Mouse (Mus musculus): Measurements from ENCODE around the gene Rnf216. TPM values are rescaled to one million over a fixed set of nuclear protein-coding genes. Genes with fewer than 3 reads are reported as not detected.

Rnf216 gene
- polyA plus RNA-seq, 1 experiment from 2014 or later, result 34.9 TPM

DNA sequence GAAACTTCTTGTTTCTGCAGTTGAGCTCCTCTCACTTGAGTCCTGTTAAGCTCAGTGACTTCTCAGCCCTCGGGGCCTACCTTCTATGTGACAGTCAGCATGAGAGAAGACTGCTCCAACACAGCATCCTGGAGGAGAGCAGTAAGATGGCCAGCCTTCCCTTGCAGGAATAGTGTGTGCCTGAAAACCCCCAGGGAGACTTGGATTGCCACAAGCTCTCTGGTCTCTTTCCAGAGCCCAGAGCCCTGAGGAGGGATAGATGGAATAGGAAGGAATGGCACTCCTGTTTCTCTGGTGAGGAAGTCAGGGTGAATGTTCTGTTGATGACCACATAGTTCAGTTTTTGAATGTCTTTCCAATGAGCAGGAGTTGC, 63.8 kb downstream of the Rnf216 start:
- H3K4me1 ChIP-seq (replicated peaks), result peaks cover 32% of the 10 kb centered on the region
- no peak overlapping the region for H3K4me3 ChIP-seq (replicated peaks)
- 72% methylated on average over 1 of the region's 1 CpGs for WGBS
- ATAC-seq, result no peak
- H3K36me3 ChIP-seq, result peaks cover 6% of the 10 kb centered on the region; the same call in 1 of the 2 replicates
- no peaks in the 10 kb centered on the region for H3K27me3 ChIP-seq (replicated peaks)
- H3K9me3 ChIP-seq, result no peaks in the 10 kb centered on the region
- H3K27ac ChIP-seq, result peak overlapping the region; percentile 86
- H3K9ac ChIP-seq, result no peak overlapping the region
- no peak overlapping the region for H3K4me2 ChIP-seq (replicated peaks)

DNA sequence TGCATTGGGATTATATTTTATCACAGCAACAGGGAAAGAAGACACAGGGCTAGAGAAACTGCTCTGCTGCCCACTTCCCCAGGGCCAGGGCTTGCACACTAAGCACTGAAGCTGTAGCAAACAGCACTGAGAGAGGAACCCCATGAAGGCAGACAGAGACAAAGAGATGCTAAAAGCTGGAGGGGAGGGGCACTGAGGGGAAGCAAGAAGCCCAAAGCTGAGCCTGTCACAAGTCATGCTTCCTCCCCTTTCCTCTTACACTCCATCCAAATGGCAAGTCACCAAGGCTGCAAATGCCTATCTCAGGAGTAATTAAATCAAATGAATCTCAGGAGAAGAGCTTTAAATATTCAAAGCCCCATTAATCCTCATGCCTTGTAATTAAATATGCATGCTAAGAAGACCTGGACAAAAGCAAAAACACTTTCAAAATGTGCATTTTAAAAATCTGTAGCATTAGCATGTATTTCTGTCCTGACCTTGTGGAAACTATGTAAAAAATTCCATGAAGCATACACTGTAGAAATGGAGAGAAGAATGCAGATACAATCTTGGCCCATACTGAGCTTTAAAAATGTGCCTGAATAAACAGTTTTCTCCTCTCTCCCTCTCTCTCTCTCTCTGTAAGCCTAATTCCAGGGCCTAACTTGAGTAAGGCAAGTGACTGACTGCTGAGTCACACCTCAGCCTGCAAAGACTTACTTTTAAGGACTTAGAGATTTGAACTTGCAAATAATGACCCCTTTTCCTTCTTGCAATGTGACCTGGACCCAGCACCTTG, 64.4 kb downstream of the Rnf216 start:
- Histone ChIP-seq H3K4me2 (replicated peaks) (no peak overlapping the region), H3K27me3 (replicated peaks) (no peaks in the 10 kb centered on the region), H3K4me1 (replicated peaks) (peaks cover 27% of the 10 kb centered on the region), H3K9ac (no peak overlapping the region), H3K9me3 (no peaks in the 10 kb centered on the region), H3K27ac (peak overlapping the region; percentile 86), H3K36me3 (peaks cover 6% of the 10 kb centered on the region; the same call in 1 of the 2 replicates), H3K4me3 (replicated peaks) (no peak overlapping the region)
- ATAC-seq, result peak; percentile 74; the same call in 1 of the 2 replicates

DNA sequence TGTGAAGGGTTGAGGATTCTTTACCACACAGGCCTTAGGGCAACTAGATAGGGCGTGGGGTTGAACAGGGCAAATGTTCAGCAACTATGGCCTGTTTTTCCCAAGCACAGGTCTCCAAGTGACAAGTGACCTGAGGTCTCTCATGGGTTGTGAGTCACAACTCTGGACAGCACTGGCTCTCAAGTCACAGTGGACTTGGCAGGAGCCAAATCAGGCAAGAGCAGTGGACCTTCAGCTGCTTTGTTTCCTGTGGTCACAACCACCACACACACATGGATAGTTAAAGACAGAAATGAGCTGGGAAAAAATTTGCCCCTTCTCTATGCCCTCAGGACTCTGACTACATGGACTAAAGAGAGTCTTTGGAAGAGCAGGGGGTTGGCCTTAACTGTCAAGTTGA, 65.2 kb downstream of the Rnf216 start:
- Histone ChIP-seq H3K27me3 (replicated peaks) (no peaks in the 10 kb centered on the region), H3K36me3 (peaks cover 8% of the 10 kb centered on the region; the same call in 1 of the 2 replicates), H3K9ac (no peak overlapping the region), H3K9me3 (no peaks in the 10 kb centered on the region), H3K4me3 (replicated peaks) (no peak overlapping the region), H3K4me1 (replicated peaks) (peaks cover 22% of the 10 kb centered on the region), H3K27ac (peak overlapping the region; percentile 46), H3K4me2 (replicated peaks) (no peak overlapping the region)
- 92% methylated on average over 1 of the region's 1 CpGs for WGBS
- ATAC-seq, result no peak

GRCm38 (mm10) chr5:143043902-143044301, 68.9 kb downstream of the Rnf216 start:
- ATAC-seq, result no peak
- Histone ChIP-seq H3K27ac (no peak overlapping the region), H3K27me3 (replicated peaks) (no peaks in the 10 kb centered on the region), H3K9ac (no peak overlapping the region), H3K4me2 (replicated peaks) (no peak overlapping the region), H3K9me3 (no peaks in the 10 kb centered on the region), H3K4me1 (replicated peaks) (peaks cover 10% of the 10 kb centered on the region), H3K4me3 (replicated peaks) (no peak overlapping the region), H3K36me3 (peaks cover 8% of the 10 kb centered on the region; the same call in 1 of the 2 replicates)
- 73% methylated on average over 2 of the region's 2 CpGs for WGBS

DNA sequence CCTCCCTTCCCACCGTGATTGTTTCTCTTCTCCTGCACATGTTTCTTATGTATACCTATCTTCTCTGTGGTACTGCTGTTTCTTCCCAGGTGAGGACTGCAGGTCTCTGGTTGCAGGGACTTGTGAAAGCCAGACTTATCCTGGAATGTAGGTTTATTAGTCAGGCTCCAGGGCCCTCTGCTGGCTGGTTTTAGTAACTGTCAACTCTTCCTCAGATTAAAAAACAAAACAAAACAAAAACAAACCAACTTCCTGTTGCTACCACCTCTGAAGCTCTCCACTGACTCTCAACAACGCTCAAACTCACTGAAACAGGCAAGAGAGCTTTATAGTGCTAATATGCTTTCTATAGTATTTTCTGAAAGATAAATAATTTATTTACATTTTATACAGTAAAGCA, 69.5 kb downstream of the Rnf216 start:
- Histone ChIP-seq H3K27ac (no peak overlapping the region), H3K4me2 (replicated peaks) (no peak overlapping the region), H3K9me3 (no peaks in the 10 kb centered on the region), H3K9ac (no peak overlapping the region), H3K36me3 (peaks cover 8% of the 10 kb centered on the region; the same call in 1 of the 2 replicates), H3K27me3 (replicated peaks) (no peaks in the 10 kb centered on the region), H3K4me1 (replicated peaks) (0 out of 2 replicates have a peak, but pooled peaks cover 7% of the 10 kb centered on the region), H3K4me3 (replicated peaks) (no peak overlapping the region)
- 78% methylated on average over 2 of the region's 2 CpGs for WGBS
- no peak for ATAC-seq

DNA sequence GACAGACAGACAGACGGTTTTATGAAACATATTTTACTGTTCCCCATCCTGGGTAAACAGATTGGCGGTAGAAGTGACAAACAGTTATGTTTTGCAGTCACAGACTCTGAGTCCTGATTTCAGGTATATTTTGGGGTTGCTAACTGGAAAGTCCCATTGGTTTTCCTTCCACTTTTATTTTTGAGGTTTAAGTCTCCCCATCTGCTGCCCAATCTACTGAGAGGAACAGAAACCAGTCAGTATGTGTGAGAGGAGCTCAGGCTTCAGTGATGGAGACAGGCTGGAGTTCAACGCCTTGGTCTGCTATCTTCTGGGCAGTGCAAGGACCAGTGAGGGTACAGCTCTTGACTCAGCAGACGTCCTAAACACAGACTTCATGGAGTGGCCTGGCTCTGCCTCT, 74.0 kb downstream of the Rnf216 start:
- Histone ChIP-seq H3K4me3 (replicated peaks) (no peak overlapping the region), H3K36me3 (0 out of 2 replicates have a peak, but pooled peaks cover 3% of the 10 kb centered on the region), H3K4me1 (replicated peaks) (no peaks in the 10 kb centered on the region), H3K9ac (no peak overlapping the region), H3K9me3 (no peaks in the 10 kb centered on the region), H3K27me3 (replicated peaks) (no peaks in the 10 kb centered on the region), H3K4me2 (replicated peaks) (no peak overlapping the region), H3K27ac (no peak overlapping the region)
- 69% methylated on average over 4 of the region's 4 CpGs for WGBS
- no peak for ATAC-seq

DNA sequence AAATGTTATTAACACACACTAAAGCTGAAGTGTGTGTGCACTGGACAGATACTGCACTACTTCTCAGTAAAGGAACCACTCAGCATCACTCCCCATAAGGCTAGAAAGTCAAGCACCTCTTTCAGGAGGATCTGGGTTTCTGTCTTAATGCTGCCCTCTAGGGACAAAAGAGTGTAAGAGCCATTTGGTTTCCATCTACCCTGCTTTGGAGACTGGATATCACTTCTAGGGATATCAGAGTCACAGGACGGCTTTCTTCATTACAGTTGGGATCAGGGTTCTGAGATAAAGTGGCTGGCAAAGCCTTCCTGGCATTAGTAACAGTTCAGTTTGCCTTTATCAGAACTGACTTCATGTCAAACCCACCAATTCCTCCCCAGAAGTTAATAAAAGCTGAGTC, 75.6 kb downstream of the Rnf216 start:
- Histone ChIP-seq H3K27ac (no peak overlapping the region), H3K4me1 (replicated peaks) (no peaks in the 10 kb centered on the region), H3K4me2 (replicated peaks) (no peak overlapping the region), H3K4me3 (replicated peaks) (no peak overlapping the region), H3K9ac (no peak overlapping the region), H3K9me3 (no peaks in the 10 kb centered on the region), H3K36me3 (no peaks in the 10 kb centered on the region), H3K27me3 (replicated peaks) (no peaks in the 10 kb centered on the region)
- WGBS, result 11% methylated on average over 1 of the region's 1 CpGs
- ATAC-seq, result no peak

DNA sequence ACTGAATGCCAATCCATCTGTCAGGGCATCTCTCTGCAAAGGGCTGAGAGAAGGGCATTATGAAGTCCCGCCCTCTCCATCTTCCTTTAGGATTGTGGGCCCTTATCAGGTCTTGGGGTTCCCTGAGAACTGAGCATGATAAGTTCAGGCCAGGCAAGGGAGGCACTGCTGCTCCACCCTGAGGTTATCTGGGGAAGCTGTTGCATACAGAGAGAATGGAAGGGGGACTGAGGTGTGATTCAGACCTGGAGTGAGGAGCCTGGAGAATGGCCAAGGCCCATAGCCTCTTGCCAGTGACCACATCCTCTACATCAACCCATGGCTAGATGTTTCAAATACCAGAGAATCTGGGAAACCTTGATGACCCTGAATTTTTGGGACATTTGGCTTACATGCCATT, 76.7 kb downstream of the Rnf216 start:
- ATAC-seq, result no peak
- Histone ChIP-seq H3K27ac (no peak overlapping the region), H3K4me3 (replicated peaks) (no peak overlapping the region), H3K9ac (no peak overlapping the region), H3K9me3 (no peaks in the 10 kb centered on the region), H3K27me3 (replicated peaks) (no peaks in the 10 kb centered on the region), H3K36me3 (no peaks in the 10 kb centered on the region), H3K4me1 (replicated peaks) (0 out of 2 replicates have a peak, but pooled peaks cover 5% of the 10 kb centered on the region), H3K4me2 (replicated peaks) (no peak overlapping the region)
- WGBS, result 96% methylated on average over 1 of the region's 1 CpGs

GRCm38 (mm10) chr5:143035271-143035670, 77.5 kb downstream of the Rnf216 start:
- H3K27me3 ChIP-seq (replicated peaks), result no peaks in the 10 kb centered on the region
- no peak overlapping the region for H3K27ac ChIP-seq
- no peak overlapping the region for H3K4me2 ChIP-seq (replicated peaks)
- H3K9me3 ChIP-seq, result no peaks in the 10 kb centered on the region
- H3K4me1 ChIP-seq (replicated peaks), result 0 out of 2 replicates have a peak, but pooled peaks cover 5% of the 10 kb centered on the region
- H3K9ac ChIP-seq, result no peak overlapping the region
- WGBS, result 84% methylated on average over 4 of the region's 4 CpGs
- H3K4me3 ChIP-seq (replicated peaks), result no peak overlapping the region
- no peak for ATAC-seq
- no peaks in the 10 kb centered on the region for H3K36me3 ChIP-seq

DNA sequence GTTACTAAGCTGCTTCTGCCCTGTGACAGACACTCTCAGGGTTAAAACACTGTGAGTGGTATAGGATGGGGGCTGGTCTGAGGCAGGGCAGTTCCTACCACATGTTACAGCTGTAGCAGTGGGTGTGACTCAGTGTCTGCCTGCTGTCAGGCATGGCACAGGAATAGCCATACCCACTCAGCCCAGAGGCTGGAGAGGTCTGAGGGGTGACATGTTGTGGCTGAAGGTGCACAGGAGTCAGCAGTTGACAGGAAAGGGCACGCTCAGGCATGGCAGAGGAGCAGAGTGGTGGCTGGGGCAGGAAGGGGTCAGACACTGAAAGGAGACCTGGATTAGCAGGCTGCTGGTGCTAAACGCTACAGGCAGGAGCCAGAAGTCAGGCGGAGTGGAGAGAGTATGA, 78.7 kb downstream of the Rnf216 start:
- ATAC-seq, result no peak
- H3K27ac ChIP-seq, result no peak overlapping the region
- H3K27me3 ChIP-seq (replicated peaks), result no peaks in the 10 kb centered on the region
- no peak overlapping the region for H3K4me3 ChIP-seq (replicated peaks)
- H3K4me1 ChIP-seq (replicated peaks), result 0 out of 2 replicates have a peak, but pooled peaks cover 5% of the 10 kb centered on the region
- H3K9ac ChIP-seq, result no peak overlapping the region
- H3K4me2 ChIP-seq (replicated peaks), result no peak overlapping the region
- no peaks in the 10 kb centered on the region for H3K9me3 ChIP-seq
- WGBS, result 72% methylated on average over 3 of the region's 3 CpGs
- H3K36me3 ChIP-seq, result peaks cover 3% of the 10 kb centered on the region; the same call in 1 of the 2 replicates

- Histone ChIP-seq H3K4me1 (replicated peaks) (0 out of 2 replicates have a peak, but pooled peaks cover 5% of the 10 kb centered on the region), H3K27ac (no peak overlapping the region), H3K36me3 (peaks cover 3% of the 10 kb centered on the region; the same call in 1 of the 2 replicates), H3K4me2 (replicated peaks) (no peak overlapping the region), H3K27me3 (replicated peaks) (no peaks in the 10 kb centered on the region), H3K9me3 (no peaks in the 10 kb centered on the region), H3K9ac (no peak overlapping the region), H3K4me3 (replicated peaks) (no peak overlapping the region)
- ATAC-seq, result no peak
- WGBS, result 84% methylated on average over 3 of the region's 3 CpGs
These were observed 79.5 kb downstream of the Rnf216 start for GRCm38 (mm10) chr5:143033277-143033676.

DNA sequence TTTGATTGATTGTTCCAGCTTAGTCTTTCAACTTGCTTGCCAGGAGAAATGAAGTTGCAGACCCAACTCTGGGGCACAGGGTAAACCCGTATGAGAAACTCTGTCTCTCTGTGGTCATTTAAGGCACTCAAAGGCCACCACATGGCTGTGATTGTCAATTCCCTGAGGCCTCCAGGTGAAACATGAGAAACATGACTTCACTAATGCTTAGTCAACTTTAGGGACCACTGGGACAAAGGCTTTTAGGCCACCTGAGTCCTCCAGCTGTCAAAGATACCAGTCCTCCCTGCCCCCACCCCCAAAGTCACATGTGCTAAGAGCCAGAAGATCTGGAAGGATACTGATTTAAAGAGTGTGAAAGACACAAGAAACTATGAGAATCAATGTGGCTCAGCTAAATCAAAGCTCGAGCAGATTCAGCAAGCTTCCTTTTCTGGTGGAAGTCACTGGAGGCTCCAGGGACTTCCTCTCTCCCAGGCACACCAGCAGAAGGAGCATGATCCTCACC, 80.1 kb downstream of the Rnf216 start:
- Histone ChIP-seq H3K27ac (no peak overlapping the region), H3K4me2 (replicated peaks) (no peak overlapping the region), H3K4me3 (replicated peaks) (no peak overlapping the region), H3K36me3 (peaks cover 7% of the 10 kb centered on the region), H3K27me3 (replicated peaks) (no peaks in the 10 kb centered on the region), H3K4me1 (replicated peaks) (0 out of 2 replicates have a peak, but pooled peaks cover 5% of the 10 kb centered on the region), H3K9me3 (no peaks in the 10 kb centered on the region), H3K9ac (no peak overlapping the region)
- no peak for ATAC-seq
- WGBS, result 49% methylated on average over 2 of the region's 2 CpGs

All from intestine, embryonic 15.5 days (tissue).